Mouse (Mus musculus) cortical plate, adult 2 months (tissue): ENCODE measurements around the gene Plod1.

ENCODE experiments used
- CTCF ChIP-seq: fragments of 200-500 bp; IDR thresholded peaks from 2 replicates; pipeline ENCODE4 v1.5.1; 2011; ENCODE audit warnings: mild to moderate bottlenecking, control low read depth, low read length; ENCODE audit not compliant: insufficient read depth; ENCODE audit errors: extremely low read depth
- POLR2A ChIP-seq: fragments of 200-500 bp; IDR thresholded peaks from 2 replicates; pipeline ENCODE4 v1.6.1; 2011; ENCODE audit warnings: mild to moderate bottlenecking, low read length, control low read depth; ENCODE audit not compliant: insufficient read depth; ENCODE audit errors: extremely low read depth

DNA sequence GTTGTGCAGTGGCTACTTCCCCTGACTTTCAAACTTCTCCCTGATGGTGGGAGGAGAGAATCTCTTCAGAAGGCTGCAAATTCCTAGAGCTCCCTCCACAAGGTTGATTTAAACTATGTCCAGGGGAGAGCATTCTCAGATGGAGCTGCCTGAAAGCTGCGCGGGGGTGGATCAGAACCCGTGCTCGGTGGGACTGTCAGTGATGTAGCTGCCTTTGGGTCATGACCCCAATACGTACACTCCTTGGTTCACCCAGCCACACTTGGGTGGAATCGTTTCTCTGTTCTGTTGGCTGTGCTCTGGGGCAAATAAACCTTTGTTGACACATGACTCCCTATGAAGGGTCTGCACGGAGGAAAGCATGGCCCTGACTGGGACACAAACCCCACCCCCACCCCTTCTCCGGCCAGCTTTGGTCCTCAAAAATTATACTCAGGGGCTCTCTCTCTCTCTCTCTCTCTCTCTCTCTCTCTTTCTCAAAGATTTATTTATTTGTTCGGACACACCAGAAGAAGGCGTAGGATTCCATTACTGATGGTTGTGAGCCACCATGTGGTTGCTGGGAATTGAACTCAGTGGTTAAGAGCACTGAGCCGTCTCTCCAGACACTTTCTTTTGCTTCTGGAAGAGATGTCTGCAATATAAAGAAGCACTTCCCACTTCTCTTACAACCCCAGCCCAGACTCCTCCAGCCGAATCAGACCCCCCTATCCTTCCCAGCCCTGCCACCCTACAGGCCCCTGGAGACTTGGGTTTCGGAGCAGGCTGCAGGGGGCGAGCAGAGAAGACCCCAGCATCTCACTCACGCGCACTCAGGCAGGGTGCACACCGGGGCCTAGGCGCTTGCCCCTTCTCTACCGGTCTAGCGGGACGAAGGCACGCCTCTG is 68.8 kb downstream of the Plod1 start:
- TF ChIP-seq CTCF = 0 out of 2 replicates have a peak, but pooled peaks have one; percentile 1
- TF ChIP-seq POLR2A = no peak
